Mouse (Mus musculus): ENCODE data around the gene Eif2b4. TPM values are rescaled to one million over a fixed set of nuclear protein-coding genes. Genes with fewer than 3 reads are reported as not detected.
A peak's percentile ranks its signal among the peaks of the same experiment; 100 is the strongest.
"Not testable (repeated sequence)": the region's sequence is repeated elsewhere in the genome, so short reads cannot be mapped to it uniquely, and the experiment has no call there.

The Eif2b4 gene
- polyA plus RNA-seq, 1 experiment = 88.0 TPM

GRCm38 (mm10) chr5:31221304-31221945 is 28.2 kb upstream of the Eif2b4 start:
- WGBS = 44% methylated on average over 11 of the region's 11 CpGs
- Histone ChIP-seq H3K27me3 (ENCODE audit: control insufficient read depth, insufficient read depth, low read length) (no peaks in the 10 kb centered on the region), H3K4me1 (replicated peaks; ENCODE audit: control insufficient read depth, insufficient read depth, low read length) (peaks cover 9% of the 10 kb centered on the region), H3K27ac (ENCODE audit: control insufficient read depth, insufficient read depth, low read length) (peak overlapping the region; percentile 60), H3K36me3 (ENCODE audit: control insufficient read depth, insufficient read depth, low read length) (no peaks in the 10 kb centered on the region), H3K4me3 (ENCODE audit: control insufficient read depth, insufficient read depth, low read length) (peak overlapping the region; percentile 81)
- DNase-seq = peak; percentile 32
- TF ChIP-seq POLR2A (IDR thresholded peaks at IDR 0.05; ENCODE audit: control insufficient read depth, extremely low read depth, insufficient read depth, low read length, poor library complexity) = no peak
- no peak for TF ChIP-seq CTCF (IDR thresholded peaks at IDR 0.05; ENCODE audit: borderline replicate concordance, control insufficient read depth, extremely low read depth, insufficient read depth, low read length, poor library complexity)

GRCm38 (mm10) chr5:31220448-31221303 is 27.4 kb upstream of the Eif2b4 start, which contains the start of gene Ppm1g:
Gene Ppm1g, minus strand, starts transcription at chr5:31220687.
- TF ChIP-seq POLR2A (IDR thresholded peaks at IDR 0.05; ENCODE audit: control insufficient read depth, extremely low read depth, insufficient read depth, low read length, poor library complexity) (peak; percentile 80), CTCF (IDR thresholded peaks at IDR 0.05; ENCODE audit: borderline replicate concordance, control insufficient read depth, extremely low read depth, insufficient read depth, low read length, poor library complexity) (no peak)
- Histone ChIP-seq H3K27me3 (ENCODE audit: control insufficient read depth, insufficient read depth, low read length) (no peaks in the 10 kb centered on the region), H3K4me1 (replicated peaks; ENCODE audit: control insufficient read depth, insufficient read depth, low read length) (peaks cover 9% of the 10 kb centered on the region)

GRCm38 (mm10) chr5:31219911-31220447 is 26.7 kb upstream of the Eif2b4 start:
- WGBS = 0% methylated on average over 40 of the region's 40 CpGs
- Histone ChIP-seq H3K36me3 (ENCODE audit: control insufficient read depth, insufficient read depth, low read length) (no peaks in the 10 kb centered on the region), H3K27me3 (ENCODE audit: control insufficient read depth, insufficient read depth, low read length) (no peaks in the 10 kb centered on the region), H3K4me1 (replicated peaks; ENCODE audit: control insufficient read depth, insufficient read depth, low read length) (peaks cover 9% of the 10 kb centered on the region), H3K4me3 (ENCODE audit: control insufficient read depth, insufficient read depth, low read length) (peak overlapping the region; percentile 81), H3K27ac (ENCODE audit: control insufficient read depth, insufficient read depth, low read length) (peak overlapping the region; percentile 37)
- TF ChIP-seq POLR2A (IDR thresholded peaks at IDR 0.05; ENCODE audit: control insufficient read depth, extremely low read depth, insufficient read depth, low read length, poor library complexity) = no peak
- peak; percentile 12; the same call in 1 of the 2 replicates for TF ChIP-seq CTCF (IDR thresholded peaks at IDR 0.05; ENCODE audit: borderline replicate concordance, control insufficient read depth, extremely low read depth, insufficient read depth, low read length, poor library complexity)
- DNase-seq = no peak

More at GRCm38 (mm10) chr5:31220448-31221303, 27.4 kb upstream of the Eif2b4 start, which contains the start of gene Ppm1g:
- 1% methylated on average over 63 of the region's 70 CpGs for WGBS
- Histone ChIP-seq H3K36me3 (ENCODE audit: control insufficient read depth, insufficient read depth, low read length) (no peaks in the 10 kb centered on the region), H3K4me3 (ENCODE audit: control insufficient read depth, insufficient read depth, low read length) (peak within 1 kb of the TSS; percentile 81), H3K27ac (ENCODE audit: control insufficient read depth, insufficient read depth, low read length) (peak within 1 kb of the TSS; percentile 60)
- peak; percentile 98 for DNase-seq

- 2% methylated on average over 11 of the region's 11 CpGs for WGBS
- Histone ChIP-seq H3K36me3 (ENCODE audit: control insufficient read depth, insufficient read depth, low read length) (no peaks in the 10 kb centered on the region), H3K4me1 (replicated peaks; ENCODE audit: control insufficient read depth, insufficient read depth, low read length) (peaks cover 9% of the 10 kb centered on the region), H3K27ac (ENCODE audit: control insufficient read depth, insufficient read depth, low read length) (no peak overlapping the region), H3K4me3 (ENCODE audit: control insufficient read depth, insufficient read depth, low read length) (peak overlapping the region; percentile 81), H3K27me3 (ENCODE audit: control insufficient read depth, insufficient read depth, low read length) (no peaks in the 10 kb centered on the region)
- TF ChIP-seq CTCF (IDR thresholded peaks at IDR 0.05; ENCODE audit: borderline replicate concordance, control insufficient read depth, extremely low read depth, insufficient read depth, low read length, poor library complexity) (no peak), POLR2A (IDR thresholded peaks at IDR 0.05; ENCODE audit: control insufficient read depth, extremely low read depth, insufficient read depth, low read length, poor library complexity) (no peak)
- no peak for DNase-seq
These were observed 26.2 kb upstream of the Eif2b4 start for GRCm38 (mm10) chr5:31219474-31219873.

GRCm38 (mm10) chr5:31219070-31219469 is 25.8 kb upstream of the Eif2b4 start:
- no peak overlapping the region for H3K4me3 ChIP-seq (ENCODE audit: control insufficient read depth, insufficient read depth, low read length)
- TF ChIP-seq POLR2A (IDR thresholded peaks at IDR 0.05; ENCODE audit: control insufficient read depth, extremely low read depth, insufficient read depth, low read length, poor library complexity) (no peak), CTCF (IDR thresholded peaks at IDR 0.05; ENCODE audit: borderline replicate concordance, control insufficient read depth, extremely low read depth, insufficient read depth, low read length, poor library complexity) (no peak)
- 1% methylated on average over 2 of the region's 2 CpGs for WGBS
- no peaks in the 10 kb centered on the region for H3K27me3 ChIP-seq (ENCODE audit: control insufficient read depth, insufficient read depth, low read length)
- peaks cover 9% of the 10 kb centered on the region for H3K4me1 ChIP-seq (replicated peaks; ENCODE audit: control insufficient read depth, insufficient read depth, low read length)
- no peak for DNase-seq
- no peak overlapping the region for H3K27ac ChIP-seq (ENCODE audit: control insufficient read depth, insufficient read depth, low read length)
- H3K36me3 ChIP-seq (ENCODE audit: control insufficient read depth, insufficient read depth, low read length) = no peaks in the 10 kb centered on the region

GRCm38 (mm10) chr5:31218294-31218693 is 25.1 kb upstream of the Eif2b4 start:
- 33% methylated on average over 7 of the region's 7 CpGs for whole genome bisulfite sequencing
- no peak for DNase-seq
- H3K27me3 ChIP-seq (ENCODE audit: control insufficient read depth, insufficient read depth, low read length) = no peaks in the 10 kb centered on the region
- H3K27ac ChIP-seq (ENCODE audit: control insufficient read depth, insufficient read depth, low read length) = no peak overlapping the region
- TF ChIP-seq POLR2A (IDR thresholded peaks at IDR 0.05; ENCODE audit: control insufficient read depth, extremely low read depth, insufficient read depth, low read length, poor library complexity) (no peak), CTCF (IDR thresholded peaks at IDR 0.05; ENCODE audit: borderline replicate concordance, control insufficient read depth, extremely low read depth, insufficient read depth, low read length, poor library complexity) (no peak)
- no peak overlapping the region for H3K4me3 ChIP-seq (ENCODE audit: control insufficient read depth, insufficient read depth, low read length)
- H3K36me3 ChIP-seq (ENCODE audit: control insufficient read depth, insufficient read depth, low read length) = no peaks in the 10 kb centered on the region
- H3K4me1 ChIP-seq (replicated peaks; ENCODE audit: control insufficient read depth, insufficient read depth, low read length) = peaks cover 9% of the 10 kb centered on the region

- 88% methylated on average over 6 of the region's 6 CpGs for WGBS
- not testable (repeated sequence) for H3K27me3 ChIP-seq (ENCODE audit: control insufficient read depth, insufficient read depth, low read length); H3K4me1 ChIP-seq (replicated peaks; ENCODE audit: control insufficient read depth, insufficient read depth, low read length); DNase-seq; H3K27ac ChIP-seq (ENCODE audit: control insufficient read depth, insufficient read depth, low read length); H3K36me3 ChIP-seq (ENCODE audit: control insufficient read depth, insufficient read depth, low read length); H3K4me3 ChIP-seq (ENCODE audit: control insufficient read depth, insufficient read depth, low read length)
These were observed 23.3 kb upstream of the Eif2b4 start for GRCm38 (mm10) chr5:31216554-31216953.

All from thymus, adult 2 months (tissue).